Mouse (Mus musculus): ENCODE data around the gene Sdc4.

The Sdc4 gene

GRCm38 (mm10) chr2:164431676-164432465 is 11.8 kb downstream of the Sdc4 start:
- DNase-seq: peak; percentile 66 to 85

- peak; percentile 72 to 83 for DNase-seq
Observed at GRCm38 (mm10) chr2:164430697-164431096, 13.0 kb downstream of the Sdc4 start.

- no peak for DNase-seq
Observed at GRCm38 (mm10) chr2:164429881-164430615, 13.6 kb downstream of the Sdc4 start.

- DNase-seq: no peak
Observed at GRCm38 (mm10) chr2:164428451-164428850, 15.2 kb downstream of the Sdc4 start.

GRCm38 (mm10) chr2:164426952-164427351 is 16.7 kb downstream of the Sdc4 start:
- no peak for DNase-seq

- DNase-seq: peak; percentile 63 to 82
Observed at GRCm38 (mm10) chr2:164426121-164426520, 17.6 kb downstream of the Sdc4 start.

- peak; percentile 78 to 88 for DNase-seq
Observed at GRCm38 (mm10) chr2:164425401-164425800, 18.3 kb downstream of the Sdc4 start.

GRCm38 (mm10) chr2:164424406-164424805 is 19.3 kb downstream of the Sdc4 start:
- DNase-seq: no peak

GRCm38 (mm10) chr2:164423464-164423863 is 20.2 kb downstream of the Sdc4 start:
- peak in 1 of 2 experiments; percentile 67 for DNase-seq

GRCm38 (mm10) chr2:164422675-164423393 is 20.9 kb downstream of the Sdc4 start:
- peak in 1 of 2 experiments; percentile 59 for DNase-seq

GRCm38 (mm10) chr2:164421979-164422378 is 21.7 kb downstream of the Sdc4 start:
- peak; percentile 62 to 89 for DNase-seq

GRCm38 (mm10) chr2:164421306-164421705 is 22.4 kb downstream of the Sdc4 start:
- DNase-seq: no peak

GRCm38 (mm10) chr2:164419489-164419888 is 24.2 kb downstream of the Sdc4 start:
- DNase-seq: no peak

- peak; percentile 61 to 86 for DNase-seq
Observed at GRCm38 (mm10) chr2:164418308-164418875, 25.3 kb downstream of the Sdc4 start.

GRCm38 (mm10) chr2:164417198-164417597 is 26.5 kb downstream of the Sdc4 start:
- DNase-seq: peak in 1 of 2 experiments; percentile 38

GRCm38 (mm10) chr2:164414581-164414980 is 29.1 kb downstream of the Sdc4 start:
- DNase-seq: no peak

- no peak for DNase-seq
Observed at GRCm38 (mm10) chr2:164414167-164414566, 29.5 kb downstream of the Sdc4 start.

- DNase-seq: peak; percentile 76 to 80
Observed at GRCm38 (mm10) chr2:164407708-164408107, 36.0 kb downstream of the Sdc4 start.

GRCm38 (mm10) chr2:164405519-164405918 is 38.2 kb downstream of the Sdc4 start:
- no peak for DNase-seq

GRCm38 (mm10) chr2:164405060-164405459 is 38.6 kb downstream of the Sdc4 start, which contains the start of gene Matn4:
TSS of gene Matn4 (minus strand) at chr2:164405160.
- DNase-seq: no peak

- DNase-seq: peak; percentile 63 to 78
Observed at GRCm38 (mm10) chr2:164404082-164404990, 39.4 kb downstream of the Sdc4 start.
